Mouse (Mus musculus) midbrain, embryonic 16.5 days (tissue): ENCODE data around the gene Josd2. TPM values are rescaled to one million over a fixed set of nuclear protein-coding genes. Genes with fewer than 3 reads are reported as not detected.
A peak's percentile ranks its signal among the peaks of the same experiment; 100 is the strongest.

Experiments
- ATAC-seq: fragments of 200-750 bp; cut with Nextera tagmentation; 2 replicates; pipeline ENCODE4 v1.8.0; 2017; ENCODE audit warnings: moderate TSS enrichment
- H3K27ac ChIP-seq: fragments of 300-500 bp; sonication (generic); 2 replicates; pipeline ENCODE4 v1.5.1; 2014; ENCODE audit warnings: mild to moderate bottlenecking, low read length, mixed read lengths
- H3K27me3 ChIP-seq: fragments of 300-500 bp; sonication (generic); 2 replicates; pipeline ENCODE4 v1.6.1; 2014; ENCODE audit warnings: low read depth, low read length, mixed read lengths; ENCODE audit not compliant: control insufficient read depth, insufficient read depth
- H3K36me3 ChIP-seq: fragments of 300-500 bp; sonication (generic); 2 replicates; pipeline ENCODE4 v1.6.1; 2014; ENCODE audit warnings: mild to moderate bottlenecking, low read length, moderate library complexity, mixed read lengths; ENCODE audit not compliant: control insufficient read depth, insufficient read depth
- H3K4me1 ChIP-seq: fragments of 300-500 bp; sonication (generic); 2 replicates; pipeline ENCODE4 v1.6.1; 2014; ENCODE audit warnings: mild to moderate bottlenecking, low read length, mixed read lengths; ENCODE audit not compliant: control insufficient read depth, insufficient read depth
- H3K4me2 ChIP-seq: fragments of 300-500 bp; sonication (generic); 2 replicates; pipeline ENCODE4 v1.6.1; 2014; ENCODE audit warnings: mild to moderate bottlenecking, low read length, mixed read lengths
- H3K4me3 ChIP-seq: fragments of 300-500 bp; sonication (generic); 2 replicates; pipeline ENCODE4 v1.5.1; 2014; ENCODE audit warnings: low read depth, mild to moderate bottlenecking, low read length, moderate library complexity, mixed read lengths
- H3K9ac ChIP-seq: fragments of 300-500 bp; sonication (generic); 2 replicates; pipeline ENCODE4 v1.6.1; 2014; ENCODE audit warnings: low read depth, low read length, mixed read lengths
- H3K9me3 ChIP-seq: fragments of 300-500 bp; sonication (generic); replicated peaks from 2 replicates; pipeline ENCODE4 v1.6.1; 2014; ENCODE audit warnings: mild to moderate bottlenecking, low read length, mixed read lengths; ENCODE audit not compliant: control insufficient read depth, poor library complexity, severe bottlenecking
- WGBS: fragments of 180-500 bp; shearing (Covaris S2); extraction: QIAGEN DNeasy Blood & Tissue Kit; methylation state at CpG from one replicate; pipeline ENCODE4 v1.1.7; 2014; 5-methylcytosine and 5-hydroxymethylcytosine counted together
- microRNA-seq: library from miRNA; unstranded; fragments of <30 nt; microRNA quantifications from one replicate; pipeline ENCODE4, GENCODE M21; 2017
- polyA plus RNA-seq: library from polyadenylated mRNA; unstranded; fragments of >200 nt; fragmentation: Nextera tagmentation; extraction: Ambion mirVana; gene quantifications from 2 replicates; pipeline ENCODE4 v1.2.1, GENCODE M21; 2015

The Josd2 gene
- polyA plus RNA-seq, 1 experiment from 2014 or later, result 39.5 TPM

DNA sequence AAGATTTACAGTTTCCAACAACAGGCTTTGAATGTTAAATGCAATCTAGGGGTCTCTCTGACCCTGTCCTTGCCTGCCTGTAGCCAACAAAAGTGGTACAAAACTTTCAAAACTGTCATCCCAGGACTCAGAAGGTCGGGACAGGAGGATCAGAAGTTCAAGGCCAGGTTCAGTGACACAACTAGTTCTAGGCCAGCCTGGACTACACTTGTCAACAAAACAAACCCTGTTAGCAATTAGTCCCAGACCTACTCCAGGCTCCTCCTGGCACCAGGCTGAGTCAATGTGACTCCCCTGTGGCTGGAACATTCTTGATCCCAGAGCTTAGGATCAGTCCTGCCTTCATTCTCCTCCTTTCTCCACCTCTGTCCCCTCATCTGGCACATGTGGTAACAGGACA, 31.1 kb downstream of the Josd2 start:
- 82% methylated on average over 1 of the region's 1 CpGs for WGBS
- ATAC-seq, result no peak

DNA sequence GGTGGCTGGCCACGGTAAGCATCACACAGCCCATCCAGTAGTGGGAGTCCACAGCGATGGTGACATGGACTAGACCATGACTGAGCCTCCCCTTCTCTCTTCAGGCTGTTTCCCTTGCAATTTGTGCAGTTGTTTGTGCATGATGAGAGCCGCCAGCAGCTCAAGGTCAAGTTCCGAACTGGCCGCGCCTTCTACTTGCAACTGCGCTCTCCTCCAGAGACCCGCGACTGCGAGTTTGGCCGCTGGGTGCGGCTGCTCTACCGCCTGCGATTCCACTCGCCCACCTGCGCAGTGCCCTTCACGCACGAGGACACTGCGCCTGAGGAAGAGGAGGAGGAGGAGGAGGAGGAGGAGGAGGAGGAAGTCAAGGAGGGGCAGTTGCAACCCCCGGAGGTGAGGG, 32.3 kb downstream of the Josd2 start:
- Histone ChIP-seq H3K4me1 (peaks cover 13% of the 10 kb centered on the region), H3K36me3 (no peaks in the 10 kb centered on the region), H3K4me2 (no peak overlapping the region), H3K9me3 (no peaks in the 10 kb centered on the region), H3K27ac (no peak overlapping the region), H3K4me3 (no peak overlapping the region), H3K27me3 (no peaks in the 10 kb centered on the region), H3K9ac (no peak overlapping the region)
- no peak for ATAC-seq
- 70% methylated on average over 17 of the region's 20 CpGs for WGBS

More for the DNA sequence above, 31.1 kb downstream of the Josd2 start:
- H3K4me3 ChIP-seq, result no peak overlapping the region
- H3K27ac ChIP-seq, result no peak overlapping the region
- H3K27me3 ChIP-seq, result no peaks in the 10 kb centered on the region
- no peak overlapping the region for H3K9ac ChIP-seq
- peaks cover 21% of the 10 kb centered on the region for H3K4me1 ChIP-seq
- no peak overlapping the region for H3K4me2 ChIP-seq
- no peaks in the 10 kb centered on the region for H3K36me3 ChIP-seq
- H3K9me3 ChIP-seq, result no peaks in the 10 kb centered on the region

DNA sequence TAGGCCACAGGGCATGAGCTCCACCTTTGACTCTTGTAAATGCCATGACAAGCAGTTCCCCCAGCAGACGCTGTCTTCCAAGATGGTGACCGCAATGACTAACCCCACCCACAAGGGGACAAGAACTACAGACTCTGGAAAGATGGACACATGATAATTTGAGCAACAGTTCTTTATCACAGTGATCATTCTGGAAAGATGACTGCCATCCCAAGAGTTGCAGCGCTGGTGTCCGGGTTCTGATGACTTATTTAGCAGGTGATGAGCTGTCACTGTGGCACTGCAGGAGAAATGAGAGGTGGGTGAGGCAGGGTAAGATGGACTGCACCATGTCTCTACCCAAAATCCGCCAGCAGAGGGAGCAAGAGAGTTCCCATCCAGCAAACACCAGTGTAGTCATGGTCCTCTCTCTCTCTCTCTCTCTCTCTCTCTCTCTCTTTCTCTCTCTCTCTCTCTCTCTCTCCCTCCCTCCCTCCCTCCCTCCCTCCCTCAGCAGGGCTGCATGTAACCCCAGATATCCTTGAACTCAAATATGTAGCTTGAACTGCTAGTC, 33.9 kb downstream of the Josd2 start:
- ATAC-seq, result peak; percentile 36; the same call in 1 of the 2 replicates

DNA sequence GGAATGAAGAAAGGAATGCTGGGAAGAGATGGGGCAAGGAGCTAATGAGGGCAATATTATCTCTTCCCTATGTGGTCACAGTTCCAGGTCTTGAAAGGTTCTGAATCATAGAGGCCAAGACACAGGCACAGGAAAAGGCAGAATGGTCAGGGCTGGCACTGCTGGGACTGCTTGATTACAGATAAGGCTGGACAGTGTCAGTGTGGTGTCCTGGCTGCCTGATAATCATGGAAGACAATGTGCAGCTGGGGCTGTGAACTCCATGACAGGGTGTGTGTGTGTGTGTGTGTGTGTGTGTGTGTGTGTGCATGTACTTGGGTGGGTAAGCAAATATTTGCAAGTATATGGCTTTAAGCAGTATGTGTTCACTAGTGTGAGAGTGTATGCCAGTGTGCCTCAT, 39.7 kb downstream of the Josd2 start:
- Histone ChIP-seq H3K27me3 (no peaks in the 10 kb centered on the region), H3K4me2 (no peak overlapping the region), H3K9ac (no peak overlapping the region), H3K9me3 (no peaks in the 10 kb centered on the region), H3K27ac (no peak overlapping the region), H3K4me1 (no peaks in the 10 kb centered on the region), H3K4me3 (no peak overlapping the region), H3K36me3 (no peaks in the 10 kb centered on the region)
- ATAC-seq, result no peak

More for the DNA sequence above, 33.9 kb downstream of the Josd2 start:
- H3K27ac ChIP-seq, result no peak overlapping the region
- H3K36me3 ChIP-seq, result no peaks in the 10 kb centered on the region
- no peak overlapping the region for H3K4me3 ChIP-seq
- H3K4me2 ChIP-seq, result no peak overlapping the region
- WGBS, result 46% methylated on average over 5 of the region's 5 CpGs
- H3K4me1 ChIP-seq, result peaks cover 7% of the 10 kb centered on the region
- H3K9me3 ChIP-seq, result no peaks in the 10 kb centered on the region
- H3K9ac ChIP-seq, result no peak overlapping the region
- no peaks in the 10 kb centered on the region for H3K27me3 ChIP-seq

DNA sequence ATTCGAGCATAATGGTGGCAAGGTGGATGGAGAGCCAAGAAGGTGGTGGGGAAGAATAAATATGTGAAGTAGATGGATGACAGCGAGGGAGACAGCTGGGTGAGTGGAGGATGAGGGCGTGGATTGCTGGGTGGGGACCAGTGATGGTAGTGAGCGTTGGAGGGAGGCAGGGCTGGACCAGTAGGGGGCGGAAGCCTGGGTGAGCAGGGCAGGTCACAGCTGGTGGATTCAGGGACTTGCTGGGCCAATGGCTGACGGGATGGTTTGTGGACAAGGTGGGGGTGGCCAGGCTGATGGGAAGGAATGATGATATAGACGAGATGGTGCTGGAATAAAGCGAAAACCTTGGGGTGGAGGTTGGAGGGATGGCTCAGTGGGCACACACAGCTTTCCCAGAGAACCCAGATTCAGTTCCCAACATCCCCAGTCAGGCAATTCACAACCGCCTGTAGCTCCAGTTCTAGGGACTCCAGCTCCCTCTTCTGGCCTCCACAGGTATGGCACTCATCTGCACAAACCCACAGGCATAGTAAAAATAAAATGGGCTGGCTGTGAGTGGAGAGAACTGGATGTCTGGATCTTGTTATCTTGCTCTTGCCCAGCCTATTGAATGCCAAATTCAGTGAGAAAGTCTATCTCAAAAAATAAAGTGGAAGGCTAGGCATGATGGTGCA, 51.6 kb downstream of the Josd2 start:
- H3K27me3 ChIP-seq, result peaks cover 9% of the 10 kb centered on the region
- H3K36me3 ChIP-seq, result no peaks in the 10 kb centered on the region
- no peak overlapping the region for H3K4me2 ChIP-seq
- no peaks in the 10 kb centered on the region for H3K9me3 ChIP-seq
- 80% methylated on average over 9 of the region's 9 CpGs for WGBS
- H3K9ac ChIP-seq, result no peak overlapping the region
- no peak overlapping the region for H3K4me3 ChIP-seq
- ATAC-seq, result no peak
- no peak overlapping the region for H3K27ac ChIP-seq
- H3K4me1 ChIP-seq, result no peaks in the 10 kb centered on the region

DNA sequence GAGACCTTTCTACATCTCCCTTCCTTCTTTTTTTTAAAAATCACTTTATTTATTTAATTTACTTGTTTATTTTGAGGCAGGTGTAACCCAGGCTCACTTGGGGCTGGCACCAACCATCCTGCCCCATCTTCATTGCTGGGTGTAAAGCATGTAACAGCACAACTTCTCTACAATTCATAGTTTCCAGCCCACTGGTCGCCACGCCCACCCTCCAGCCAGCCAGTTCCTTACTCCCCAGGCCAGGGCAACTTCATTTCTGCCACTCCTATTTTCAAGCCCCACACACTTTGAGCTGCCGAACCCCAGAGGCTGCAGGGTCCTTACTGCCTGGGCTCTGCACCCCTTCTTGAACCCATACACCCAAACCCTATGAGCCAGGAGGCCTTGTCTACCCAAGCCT, 53.2 kb downstream of the Josd2 start:
- Histone ChIP-seq H3K4me1 (no peaks in the 10 kb centered on the region), H3K4me2 (no peak overlapping the region), H3K9ac (no peak overlapping the region), H3K9me3 (no peaks in the 10 kb centered on the region), H3K4me3 (no peak overlapping the region), H3K36me3 (no peaks in the 10 kb centered on the region), H3K27me3 (peaks cover 9% of the 10 kb centered on the region), H3K27ac (no peak overlapping the region)
- WGBS, result 55% methylated on average over 3 of the region's 3 CpGs
- no peak for ATAC-seq

Small RNAs within 50 kb of the gene (microRNA-seq; reads per million reads assigned to microRNA genes)
- gene Mir7052, result not detected

Other genes starting within 250 kb of the Josd2 start
- gene Klk1, start 242.6 kb upstream of the Josd2 start, polyA plus RNA-seq, result not detected in 2 replicates
- not detected in 2 replicates for gene Gm36864, start 231.8 kb upstream of the Josd2 start, polyA plus RNA-seq
- 1.1 and 1.5 TPM in 2 replicates for gene 1700028J19Rik, start 221.3 kb upstream of the Josd2 start, polyA plus RNA-seq
- 225 and 237 TPM in 2 replicates for gene 2410002F23Rik, start 221.3 kb upstream of the Josd2 start, polyA plus RNA-seq
- gene Acp4, start 210.6 kb upstream of the Josd2 start, polyA plus RNA-seq, result 0.14 TPM in 1 of 2 replicates, not detected in the other
- gene Gm15517, start 206.5 kb upstream of the Josd2 start, polyA plus RNA-seq, result not detected in 2 replicates
- gene Clec11a, start 161.1 kb upstream of the Josd2 start, polyA plus RNA-seq, result 4.0 and 4.2 TPM in 2 replicates
- 35.6 and 36.8 TPM in 2 replicates for gene Shank1, start 157.7 kb upstream of the Josd2 start, polyA plus RNA-seq
- gene Syt3, start 83.9 kb upstream of the Josd2 start, polyA plus RNA-seq, result 57.4 and 73.2 TPM in 2 replicates
- gene 1700008O03Rik, start 82.2 kb upstream of the Josd2 start, polyA plus RNA-seq, result 2.0 and 3.6 TPM in 2 replicates
- 14.3 and 15.9 TPM in 2 replicates for gene Lrrc4b, start 39.0 kb upstream of the Josd2 start, polyA plus RNA-seq
- gene Aspdh, start 2.6 kb upstream of the Josd2 start, polyA plus RNA-seq, result 3.9 and 4.2 TPM in 2 replicates
- gene Emc10, start 28.5 kb downstream of the Josd2 start, polyA plus RNA-seq, result 121 and 137 TPM in 2 replicates
- gene Fam71e1, start 28.6 kb downstream of the Josd2 start, polyA plus RNA-seq, result 24.2 and 29.8 TPM in 2 replicates
- gene Mybpc2, start 56.7 kb downstream of the Josd2 start, polyA plus RNA-seq, result 0.16 and 0.17 TPM in 2 replicates
- not detected in 2 replicates for gene Spib, start 64.1 kb downstream of the Josd2 start, polyA plus RNA-seq
- 19.4 and 20.1 TPM in 2 replicates for gene Pold1, start 80.9 kb downstream of the Josd2 start, polyA plus RNA-seq
- gene Nr1h2, start 86.0 kb downstream of the Josd2 start, polyA plus RNA-seq, result 54.1 and 58.1 TPM in 2 replicates
- 0.77 and 1.9 TPM in 2 replicates for gene Napsa, start 104.4 kb downstream of the Josd2 start, polyA plus RNA-seq
- 5.5 and 6.4 TPM in 2 replicates for gene Kcnc3, start 122.7 kb downstream of the Josd2 start, polyA plus RNA-seq
- gene Myh14, start 202.9 kb downstream of the Josd2 start, polyA plus RNA-seq, result 2.9 and 3.3 TPM in 2 replicates
- not detected in 2 replicates for gene Izumo2, start 240.8 kb downstream of the Josd2 start, polyA plus RNA-seq